Mouse (Mus musculus) liver, embryonic 14.5 days (tissue): ENCODE results near the gene Robo4. TPM values are rescaled to one million over a fixed set of nuclear protein-coding genes. Genes with fewer than 3 reads are reported as not detected.

Experiments
- ATAC-seq: fragments of 200-750 bp; cut with Nextera tagmentation; 2 replicates; pipeline ENCODE4 v1.8.0; 2017; ENCODE audit warnings: moderate number of reproducible peaks, mild to moderate bottlenecking, moderate library complexity; ENCODE audit not compliant: insufficient read depth
- DNase-seq, 3 experiments: peaks; one replicate each; pipeline ENCODE4 v3.0.0-alpha.2; 2012 to 2013; ENCODE audit warnings: low read depth in 3 of 3, low spot score in 3 of 3
- H3K27ac ChIP-seq: fragments of 300-500 bp; sonication (generic); 2 replicates; pipeline ENCODE4 v1.5.1; 2014; ENCODE audit warnings: moderate library complexity, mild to moderate bottlenecking, control low read depth, inconsistent platforms
- H3K27me3 ChIP-seq: fragments of 300-500 bp; sonication (generic); 2 replicates; pipeline ENCODE4 v1.6.1; 2014; ENCODE audit warnings: mild to moderate bottlenecking, low read length, moderate library complexity; ENCODE audit not compliant: control insufficient read depth, insufficient read depth
- H3K36me3 ChIP-seq: fragments of 300-500 bp; sonication (generic); replicated peaks from 2 replicates; pipeline ENCODE4 v1.6.1; 2014; ENCODE audit warnings: low read depth; ENCODE audit not compliant: control insufficient read depth, insufficient read depth
- H3K4me1 ChIP-seq, 2 experiments: fragments of 200-500 bp in 1 of 2; fragments of 300-500 bp in 1 of 2; sonication (generic) in 1 of 2; replicated peaks; 2 replicates each; pipeline ENCODE4 v1.6.1; 2012 to 2014; ENCODE audit warnings: antibody characterized with exemption in 1 of 2, inconsistent platforms in 1 of 2, low read length in 1 of 2; ENCODE audit not compliant: control insufficient read depth in 2 of 2, insufficient read depth in 2 of 2
- H3K4me2 ChIP-seq: fragments of 300-500 bp; sonication (generic); 2 replicates; pipeline ENCODE4 v1.6.1; 2014; ENCODE audit warnings: low read depth, mild to moderate bottlenecking, control low read depth, moderate library complexity
- H3K4me3 ChIP-seq, 2 experiments: fragments of 200-500 bp in 1 of 2; fragments of 300-500 bp in 1 of 2; sonication (generic) in 1 of 2; 2 replicates each; pipeline ENCODE4 v1.5.1; 2012 to 2014; ENCODE audit warnings: low read depth in 2 of 2, low read length in 2 of 2, mild to moderate bottlenecking in 2 of 2, control low read depth in 1 of 2, inconsistent platforms in 1 of 2, moderate library complexity in 1 of 2; ENCODE audit not compliant: insufficient read depth in 1 of 2
- H3K9ac ChIP-seq: fragments of 300-500 bp; sonication (generic); replicated peaks from 2 replicates; pipeline ENCODE4 v1.6.1; 2014; ENCODE audit warnings: mild to moderate bottlenecking, control low read depth, moderate library complexity
- H3K9me3 ChIP-seq: fragments of 300-500 bp; sonication (generic); 2 replicates; pipeline ENCODE4 v1.6.1; 2016; ENCODE audit warnings: low read length, mixed read lengths; ENCODE audit not compliant: control insufficient read depth
- CTCF ChIP-seq: IDR thresholded peaks from 2 replicates; pipeline ENCODE4 v1.5.1; 2016; ENCODE audit warnings: antibody characterized with exemption, low read depth, control low read depth
- EP300 ChIP-seq: IDR thresholded peaks from 2 replicates; pipeline ENCODE4 v1.6.1; 2016; ENCODE audit warnings: antibody characterized with exemption, low read depth
- WGBS: fragments of 180-500 bp; shearing (Covaris S2); extraction: QIAGEN DNeasy Blood & Tissue Kit; methylation state at CpG from one replicate; pipeline ENCODE4 v1.1.7; 2014; ENCODE audit not compliant: insufficient replicate concordance; 5-methylcytosine and 5-hydroxymethylcytosine counted together
- polyA plus RNA-seq, 2 experiments: library from polyadenylated mRNA; depleted of rRNA in 1 of 2; stranded (reverse) in 1 of 2; unstranded in 1 of 2; fragments of >200 nt; fragmentation: Nextera tagmentation in 1 of 2; extraction: Ambion mirVana in 1 of 2; gene quantifications; 2 replicates each; pipeline versions ENCODE4 v1.2.1 to v1.2.3; 2012 to 2014

Gene Robo4
- polyA plus RNA-seq, 2 experiments = 1.4 to 1.8 TPM

GRCm38 (mm10) chr9:37434932-37435331 is 33.2 kb downstream of the Robo4 start:
- Histone ChIP-seq H3K9ac (no peak overlapping the region), H3K27me3 (peaks cover 59% of the 10 kb centered on the region), H3K4me1 (no peaks in the 10 kb centered on the region), H3K36me3 (no peaks in the 10 kb centered on the region), H3K9me3 (no peaks in the 10 kb centered on the region), H3K27ac (no peak overlapping the region), H3K4me3 (no peak overlapping the region), H3K4me2 (no peak overlapping the region)
- 5% methylated on average over 14 of the region's 14 CpGs for WGBS
- no peak for DNase-seq
- no peak for TF ChIP-seq CTCF
- no peak for TF ChIP-seq EP300
- ATAC-seq = no peak

DNA sequence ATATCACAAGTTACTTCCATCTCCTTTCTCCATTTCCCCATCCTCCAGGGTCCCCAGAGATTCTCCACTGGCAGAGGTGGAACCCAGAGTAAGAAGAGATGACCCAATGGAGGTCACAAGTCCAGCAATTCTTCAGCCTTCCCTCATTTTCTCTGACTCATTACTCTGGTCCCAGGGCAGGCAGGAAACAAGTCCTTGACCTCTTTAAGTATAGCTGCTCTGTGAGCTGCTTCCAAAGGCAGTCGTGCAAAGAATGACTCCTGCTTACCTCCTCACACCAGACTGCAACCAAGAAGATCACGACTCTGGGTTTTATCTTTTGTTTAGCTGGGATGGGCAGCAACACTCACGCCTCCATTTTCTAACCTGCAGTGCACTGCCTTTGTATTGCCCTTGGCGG is 33.9 kb downstream of the Robo4 start:
- no peak overlapping the region for H3K4me3 ChIP-seq
- no peaks in the 10 kb centered on the region for H3K4me1 ChIP-seq
- DNase-seq (no peak), ATAC-seq (no peak)
- H3K36me3 ChIP-seq = no peaks in the 10 kb centered on the region
- H3K4me2 ChIP-seq = no peak overlapping the region
- H3K27ac ChIP-seq = no peak overlapping the region
- no peaks in the 10 kb centered on the region for H3K9me3 ChIP-seq
- no peak for TF ChIP-seq EP300
- no peak for TF ChIP-seq CTCF
- peaks cover 53% of the 10 kb centered on the region for H3K27me3 ChIP-seq
- H3K9ac ChIP-seq = no peak overlapping the region
- 4% methylated on average over 4 of the region's 4 CpGs for WGBS

DNA sequence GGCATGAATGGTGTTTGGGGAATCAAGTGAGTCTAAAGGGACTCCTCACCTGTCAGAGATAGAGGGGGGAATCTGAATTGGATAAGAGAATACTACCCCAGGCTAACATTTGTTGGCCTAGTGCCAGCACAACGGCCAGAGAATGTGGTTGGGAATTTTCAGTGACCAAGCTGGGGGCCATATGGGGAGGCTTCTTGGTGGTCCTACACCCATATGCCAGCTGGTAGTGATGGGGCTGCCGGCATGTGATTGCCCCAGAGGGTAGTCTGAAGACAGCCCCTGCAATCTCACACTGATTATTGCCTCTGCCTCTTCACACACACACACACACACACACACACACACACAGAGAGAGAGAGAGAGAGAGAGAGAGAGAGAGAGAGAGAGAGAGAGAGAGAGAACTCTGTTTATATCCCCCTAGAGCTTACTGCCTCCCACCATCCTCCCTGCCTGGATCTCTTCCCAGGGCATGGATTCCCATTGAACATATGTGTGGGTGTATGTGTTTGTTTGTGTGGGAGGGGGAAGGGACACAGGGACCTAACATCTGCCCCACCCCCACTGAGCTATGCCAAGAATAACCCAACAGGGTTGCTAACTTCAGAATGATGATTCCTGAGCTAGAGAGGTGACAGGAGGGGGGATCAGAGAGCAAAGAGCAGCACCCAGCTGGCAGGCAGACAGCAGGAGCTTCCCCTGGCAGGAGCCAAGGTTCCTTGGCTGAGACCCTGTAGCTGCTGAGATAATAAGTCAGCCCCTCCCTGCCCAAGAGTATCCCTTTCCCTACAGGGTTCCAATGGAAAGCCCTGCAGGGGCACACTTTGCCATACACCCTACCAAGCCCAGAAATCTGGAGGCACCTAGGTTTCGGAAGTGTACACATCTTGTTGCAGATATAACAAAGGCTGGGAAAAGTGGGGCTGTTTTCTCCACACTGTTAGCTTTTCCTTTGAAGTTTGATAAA is 36.4 kb downstream of the Robo4 start:
- Histone ChIP-seq H3K4me1 (no peaks in the 10 kb centered on the region), H3K36me3 (no peaks in the 10 kb centered on the region), H3K4me3 (no peak overlapping the region), H3K9me3 (no peaks in the 10 kb centered on the region), H3K27ac (no peak overlapping the region), H3K4me2 (no peak overlapping the region), H3K27me3 (peaks cover 30% of the 10 kb centered on the region), H3K9ac (no peak overlapping the region)
- WGBS = 38% methylated on average over 3 of the region's 3 CpGs
- ATAC-seq (no peak), DNase-seq (no peak)
- no peak for TF ChIP-seq CTCF
- TF ChIP-seq EP300 = no peak

- Histone ChIP-seq H3K36me3 (no peaks in the 10 kb centered on the region), H3K9ac (no peak overlapping the region), H3K27me3 (peaks cover 48% of the 10 kb centered on the region), H3K4me2 (no peak overlapping the region), H3K27ac (no peak overlapping the region), H3K4me1 (no peaks in the 10 kb centered on the region), H3K4me3 (no peak overlapping the region), H3K9me3 (no peaks in the 10 kb centered on the region)
- DNase-seq (no peak), ATAC-seq (no peak)
- WGBS = 4% methylated on average over 5 of the region's 5 CpGs
- TF ChIP-seq CTCF (no peak), EP300 (no peak)
Observed at GRCm38 (mm10) chr9:37452401-37452800, 50.7 kb downstream of the Robo4 start.

- Histone ChIP-seq H3K4me3 (no peak overlapping the region), H3K9ac (no peak overlapping the region), H3K27me3 (peaks cover 58% of the 10 kb centered on the region), H3K27ac (no peak overlapping the region), H3K4me1 (no peaks in the 10 kb centered on the region), H3K9me3 (no peaks in the 10 kb centered on the region), H3K4me2 (no peak overlapping the region), H3K36me3 (no peaks in the 10 kb centered on the region)
- no peak for ATAC-seq
- TF ChIP-seq CTCF = no peak
- TF ChIP-seq EP300 = no peak
- DNase-seq = no peak
- 28% methylated on average over 4 of the region's 4 CpGs for WGBS
Observed at GRCm38 (mm10) chr9:37453328-37453727, 51.6 kb downstream of the Robo4 start.
